Comparison of ENCODE assay signal across 26 mouse cellular contexts in the genomic region with DNA sequence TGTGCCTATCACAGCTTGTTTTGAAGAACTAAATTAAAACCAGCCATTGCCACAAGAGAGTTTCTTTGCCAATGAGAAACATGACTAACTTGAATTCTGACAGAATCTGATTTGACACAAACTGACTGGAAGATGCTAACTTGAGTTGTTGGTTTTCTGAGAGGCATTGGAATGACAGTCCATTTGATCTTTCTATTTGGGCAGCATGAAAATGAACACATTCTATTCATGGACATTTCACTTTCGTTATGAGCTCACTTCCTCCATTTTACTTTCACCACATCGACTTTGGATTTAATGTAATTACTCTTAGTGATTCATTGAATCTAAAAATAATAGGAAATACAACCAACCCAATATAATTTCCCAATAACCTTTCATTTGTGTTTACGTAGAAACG.
"Had no signal": no experiment of that assay in that cellular context is flagged by ENCODE, and none has a peak within 500 bp of the region (broad histone marks: within the 10 kb centered on the region; RNA-seq: fewer than 3 reads in every experiment).

No protein-coding gene starts in this region.

- H3K4me2 ChIP-seq: heart, embryonic 12.5 days; hindbrain, embryonic 12.5 days; hindbrain, embryonic 14.5 days; limb, embryonic 12.5 days; liver, embryonic 11.5 days; liver, embryonic 13.5 days; liver, embryonic 15.5 days had no signal

- DNase-seq: gastrocnemius, postnatal 14 days; gastrocnemius, postnatal 36 days; heart, adult 18-20 months; heart, postnatal 10 days; heart, postnatal 4 days; kidney, adult 11 months; kidney, adult 2 months; kidney, postnatal 10 days; kidney, postnatal 25 days; kidney, postnatal 4 days; liver; liver, embryonic 13.5 days; liver, postnatal 0 days had no signal

- H3K9me3 ChIP-seq: heart, embryonic 10.5 days; heart, embryonic 12.5 days; hindbrain, embryonic 10.5 days; hindbrain, embryonic 12.5 days; limb, embryonic 10.5 days; limb, embryonic 12.5 days; liver, embryonic 13.5 days; liver, embryonic 15.5 days had no signal

- H3K27ac ChIP-seq: heart, embryonic 10.5 days; hindbrain, embryonic 10.5 days; hindbrain, embryonic 12.5 days; hindbrain, embryonic 14.5 days; layer of hippocampus, adult 2 months; left cerebral cortex, adult 2 months; limb, embryonic 10.5 days; limb, embryonic 12.5 days; liver, embryonic 13.5 days; liver, embryonic 15.5 days had no signal

- H3K9ac ChIP-seq: heart, embryonic 12.5 days; hindbrain, embryonic 12.5 days; hindbrain, embryonic 14.5 days; limb, embryonic 12.5 days; liver, embryonic 13.5 days; liver, embryonic 15.5 days; liver, postnatal 0 days had no signal

- H3K36me3 ChIP-seq: heart, embryonic 10.5 days; heart, embryonic 12.5 days; hindbrain, embryonic 10.5 days; hindbrain, embryonic 12.5 days; limb, embryonic 10.5 days; limb, embryonic 12.5 days; liver, embryonic 13.5 days; liver, embryonic 15.5 days had no signal

- H3K27me3 ChIP-seq: heart, embryonic 12.5 days; hindbrain, embryonic 12.5 days; limb, embryonic 12.5 days; liver, embryonic 13.5 days; liver, embryonic 15.5 days had no signal

- H3K4me1 ChIP-seq: heart, embryonic 10.5 days; heart, embryonic 12.5 days; hindbrain, embryonic 10.5 days; hindbrain, embryonic 12.5 days; limb, embryonic 10.5 days; limb, embryonic 12.5 days; liver, embryonic 13.5 days; liver, embryonic 15.5 days had no signal

- H3K4me3 ChIP-seq: heart, embryonic 10.5 days; heart, embryonic 12.5 days; hindbrain, embryonic 10.5 days; hindbrain, embryonic 12.5 days; layer of hippocampus, adult 2 months; left cerebral cortex, adult 2 months; limb, embryonic 10.5 days; limb, embryonic 12.5 days; liver, embryonic 13.5 days; liver, embryonic 15.5 days had no signal

- ATAC-seq: hindbrain, embryonic 16.5 days; intestine, embryonic 16.5 days; liver, postnatal 0 days had no signal
